Mouse (Mus musculus): ENCODE data around the gene Rsbn1. TPM values are rescaled to one million over a fixed set of nuclear protein-coding genes. Genes with fewer than 3 reads are reported as not detected.

Rsbn1 gene
- polyA plus RNA-seq, 1 experiment, result 9.5 TPM

DNA sequence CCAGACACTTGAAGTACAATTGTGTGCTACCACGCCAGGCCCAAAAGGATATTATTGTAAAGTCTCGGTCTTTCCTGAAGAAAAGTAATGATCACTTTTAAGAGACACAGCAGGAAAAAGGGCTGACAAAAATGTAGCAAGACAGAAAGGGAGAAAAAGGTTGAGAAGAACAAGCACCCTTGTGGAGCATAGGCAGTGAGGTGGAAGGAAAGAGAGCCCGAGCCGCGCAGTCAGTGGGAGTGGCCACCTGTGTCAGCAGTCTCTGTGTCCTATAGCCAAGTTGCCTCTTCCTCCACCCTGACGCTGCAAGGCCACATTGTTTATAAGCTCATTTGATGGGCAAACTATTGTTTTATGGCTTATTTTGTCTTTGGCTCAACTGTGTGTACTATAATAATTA, 13.6 kb downstream of the Rsbn1 start:
- Histone ChIP-seq H3K4me3 (ENCODE audit: insufficient read depth, low read length) (no peak overlapping the region), H3K4me1 (ENCODE audit: control insufficient read depth, insufficient read depth, low read length) (peaks cover 1% of the 10 kb centered on the region; the same call in 1 of the 2 replicates), H3K27ac (ENCODE audit: insufficient read depth, low read length) (no peak overlapping the region)
- no peak for TF ChIP-seq POLR2A (IDR thresholded peaks at IDR 0.05; ENCODE audit: extremely low read depth, insufficient read depth, low read length)
- no peak for TF ChIP-seq CTCF (IDR thresholded peaks at IDR 0.05; ENCODE audit: extremely low read depth, insufficient read depth, low read length)

DNA sequence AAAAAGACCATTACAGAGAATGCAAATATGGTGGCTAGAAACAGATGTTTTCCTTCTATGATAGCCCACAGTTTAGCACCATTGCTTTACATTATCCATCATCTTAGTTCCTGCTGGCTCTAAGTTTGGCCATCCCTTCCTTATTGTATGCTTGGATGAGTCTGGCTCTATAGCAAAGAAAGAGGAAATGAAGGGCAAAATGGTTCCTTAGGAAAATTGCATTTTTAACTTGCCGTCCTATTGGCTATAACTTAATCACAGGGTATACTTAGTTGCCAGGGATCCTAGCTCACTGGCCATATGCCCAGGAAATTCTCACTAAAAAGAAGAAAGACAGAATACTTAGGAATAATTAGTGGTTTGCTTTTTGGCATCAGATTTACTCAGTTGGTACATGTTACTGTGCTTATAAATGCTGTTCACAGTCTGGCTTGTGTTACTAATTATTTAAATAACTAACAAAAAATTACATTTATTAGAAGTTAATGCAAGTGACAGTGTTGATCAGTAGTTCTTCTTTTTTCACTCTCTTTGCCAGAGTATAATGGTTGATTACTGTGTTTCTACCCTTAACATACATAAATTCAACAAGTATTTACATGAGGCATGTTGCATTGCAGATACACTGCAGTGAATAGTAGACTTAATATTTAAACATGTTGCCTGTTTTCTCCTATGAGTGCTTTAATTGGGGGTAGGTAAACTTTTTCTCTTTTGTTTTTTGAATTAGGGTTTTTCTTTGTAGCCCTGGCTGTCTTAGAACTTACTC, 31.1 kb downstream of the Rsbn1 start:
- H3K27ac ChIP-seq (ENCODE audit: insufficient read depth, low read length), result no peak overlapping the region

DNA sequence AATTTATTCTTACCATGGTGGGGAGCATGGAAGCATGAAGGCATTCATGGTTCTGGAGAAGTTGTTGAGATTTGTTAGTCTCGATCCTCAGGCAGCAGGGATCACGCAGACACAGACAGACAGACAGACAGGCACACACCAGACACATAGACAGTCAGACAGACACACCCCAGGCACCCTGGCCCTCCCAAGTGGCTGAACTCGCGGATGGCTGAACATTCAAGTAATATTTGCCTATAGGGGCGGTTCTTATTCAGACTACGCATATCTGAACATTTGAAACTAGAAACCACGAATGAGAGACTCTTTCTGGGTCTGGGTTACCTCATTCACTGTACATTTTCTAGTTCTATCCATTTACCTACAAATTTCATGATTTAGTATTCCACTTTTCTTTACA, 34.7 kb downstream of the Rsbn1 start:
- TF ChIP-seq CTCF (IDR thresholded peaks at IDR 0.05; ENCODE audit: extremely low read depth, insufficient read depth, low read length), result no peak
- TF ChIP-seq POLR2A (IDR thresholded peaks at IDR 0.05; ENCODE audit: extremely low read depth, insufficient read depth, low read length), result no peak
- H3K27ac ChIP-seq (ENCODE audit: insufficient read depth, low read length), result no peak overlapping the region

More for the DNA sequence above, 31.1 kb downstream of the Rsbn1 start:
- Histone ChIP-seq H3K4me1 (ENCODE audit: control insufficient read depth, insufficient read depth, low read length) (no peaks in the 10 kb centered on the region; the same call in 1 of the 2 replicates), H3K4me3 (ENCODE audit: insufficient read depth, low read length) (no peak overlapping the region)
- no peak for TF ChIP-seq CTCF (IDR thresholded peaks at IDR 0.05; ENCODE audit: extremely low read depth, insufficient read depth, low read length)
- TF ChIP-seq POLR2A (IDR thresholded peaks at IDR 0.05; ENCODE audit: extremely low read depth, insufficient read depth, low read length), result no peak

DNA sequence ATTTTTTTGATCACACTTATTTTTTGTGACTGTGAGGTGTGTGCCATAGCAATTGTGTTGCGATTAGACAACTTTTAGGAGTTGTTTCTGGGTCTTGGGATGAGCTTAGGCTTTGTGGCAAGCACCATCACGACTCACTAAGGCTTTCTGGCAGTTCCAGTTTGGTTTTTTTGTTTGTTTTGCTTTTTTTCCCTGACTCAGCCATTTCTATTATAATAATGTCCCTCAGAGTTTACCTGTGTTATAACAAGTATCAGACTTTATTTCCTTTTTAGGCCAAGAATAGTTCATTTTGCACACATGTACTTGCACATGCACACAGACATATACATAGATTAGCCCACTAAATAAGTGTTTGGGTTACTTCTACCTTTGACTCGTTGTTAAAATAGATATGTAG, 46.7 kb downstream of the Rsbn1 start:
- no peak overlapping the region for H3K4me3 ChIP-seq (ENCODE audit: insufficient read depth, low read length)

More for the DNA sequence above, 34.7 kb downstream of the Rsbn1 start:
- H3K4me1 ChIP-seq (ENCODE audit: control insufficient read depth, insufficient read depth, low read length), result no peaks in the 10 kb centered on the region; the same call in none of the 2 replicates
- no peak overlapping the region for H3K4me3 ChIP-seq (ENCODE audit: insufficient read depth, low read length)

DNA sequence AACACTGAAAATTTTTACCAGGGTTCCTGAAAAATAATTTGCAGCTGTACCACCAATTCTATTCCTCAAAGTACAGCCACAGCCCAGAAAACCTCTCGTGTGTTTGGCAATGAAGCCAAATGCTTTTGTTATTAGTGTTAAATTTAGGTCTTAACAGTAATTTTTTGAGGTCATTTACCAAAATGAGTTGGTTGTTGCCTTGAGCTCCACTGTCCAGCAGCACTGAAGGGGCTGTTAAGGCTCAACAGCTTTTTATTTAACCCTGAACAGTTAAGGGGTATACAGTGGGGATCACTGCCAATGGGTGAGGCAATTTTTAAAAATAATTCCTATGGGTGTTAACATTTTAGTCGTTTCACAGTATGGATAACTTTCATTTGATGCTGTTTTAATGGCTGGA, 53.3 kb downstream of the Rsbn1 start:
- TF ChIP-seq POLR2A (IDR thresholded peaks at IDR 0.05; ENCODE audit: extremely low read depth, insufficient read depth, low read length), result no peak
- TF ChIP-seq CTCF (IDR thresholded peaks at IDR 0.05; ENCODE audit: extremely low read depth, insufficient read depth, low read length), result no peak
- H3K27ac ChIP-seq (ENCODE audit: insufficient read depth, low read length), result no peak overlapping the region

More for the DNA sequence above, 46.7 kb downstream of the Rsbn1 start:
- TF ChIP-seq POLR2A (IDR thresholded peaks at IDR 0.05; ENCODE audit: extremely low read depth, insufficient read depth, low read length) (no peak), CTCF (IDR thresholded peaks at IDR 0.05; ENCODE audit: extremely low read depth, insufficient read depth, low read length) (no peak)
- Histone ChIP-seq H3K4me1 (ENCODE audit: control insufficient read depth, insufficient read depth, low read length) (peaks cover 3% of the 10 kb centered on the region; the same call in 1 of the 2 replicates), H3K27ac (ENCODE audit: insufficient read depth, low read length) (no peak overlapping the region)

DNA sequence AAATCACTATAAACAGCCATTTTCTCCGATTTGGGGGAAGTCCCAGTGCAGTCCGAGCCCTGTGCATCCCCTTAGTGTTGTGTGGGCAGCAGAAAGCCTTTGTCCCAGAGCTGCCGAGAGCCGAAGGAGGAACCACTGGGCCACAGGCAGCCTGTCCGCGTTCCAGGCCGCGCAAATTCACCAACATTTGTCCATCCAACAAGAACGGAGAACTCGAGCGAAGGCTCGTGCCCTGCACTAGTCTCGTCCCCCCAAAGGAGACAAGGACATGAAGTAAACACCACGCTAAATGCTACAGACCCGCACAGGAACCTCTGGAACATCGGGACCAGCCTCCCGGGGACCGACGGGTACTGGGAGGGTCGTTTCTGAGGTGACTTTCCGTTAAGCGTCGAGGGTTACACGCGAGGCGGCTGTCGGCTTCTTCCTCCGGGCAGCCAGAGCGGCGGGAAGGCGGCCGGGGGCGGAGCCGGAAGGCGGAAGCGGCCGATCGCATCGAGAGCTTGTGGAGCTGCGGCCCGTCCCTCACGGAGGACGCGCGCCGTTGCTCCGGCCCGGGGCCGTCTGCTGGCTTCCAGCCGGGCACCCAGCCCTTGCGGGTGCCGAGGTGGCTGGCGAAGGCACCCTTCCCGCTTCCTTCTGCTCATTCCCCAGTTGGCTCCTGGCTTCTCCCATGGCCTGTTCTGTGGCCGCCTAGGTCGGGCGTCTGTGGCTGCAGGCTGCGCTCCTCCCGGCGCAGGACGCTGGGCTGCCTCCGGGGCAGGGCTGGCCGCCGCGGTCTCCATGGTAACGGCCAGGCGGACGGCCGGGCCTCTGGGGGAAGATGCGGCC, 54.2 kb downstream of the Rsbn1 start, which contains the start of gene Phtf1:
Gene Phtf1 (plus strand): TSS at position 250 of the 831 bp plus-strand sequence.
- Histone ChIP-seq H3K27ac (ENCODE audit: insufficient read depth, low read length) (peak within 1 kb of the TSS; percentile 48), H3K4me1 (ENCODE audit: control insufficient read depth, insufficient read depth, low read length) (peaks cover 4% of the 10 kb centered on the region; the same call in 1 of the 2 replicates), H3K4me3 (ENCODE audit: insufficient read depth, low read length) (peak within 1 kb of the TSS; percentile 62)
- TF ChIP-seq POLR2A (IDR thresholded peaks at IDR 0.05; ENCODE audit: extremely low read depth, insufficient read depth, low read length) (peak; percentile 69), CTCF (IDR thresholded peaks at IDR 0.05; ENCODE audit: extremely low read depth, insufficient read depth, low read length) (no peak)

More for the DNA sequence above, 53.3 kb downstream of the Rsbn1 start:
- H3K4me1 ChIP-seq (ENCODE audit: control insufficient read depth, insufficient read depth, low read length), result peaks cover 5% of the 10 kb centered on the region; the same call in 1 of the 2 replicates
- H3K4me3 ChIP-seq (ENCODE audit: insufficient read depth, low read length), result peak overlapping the region; percentile 62; the same call in 1 of the 2 replicates

DNA sequence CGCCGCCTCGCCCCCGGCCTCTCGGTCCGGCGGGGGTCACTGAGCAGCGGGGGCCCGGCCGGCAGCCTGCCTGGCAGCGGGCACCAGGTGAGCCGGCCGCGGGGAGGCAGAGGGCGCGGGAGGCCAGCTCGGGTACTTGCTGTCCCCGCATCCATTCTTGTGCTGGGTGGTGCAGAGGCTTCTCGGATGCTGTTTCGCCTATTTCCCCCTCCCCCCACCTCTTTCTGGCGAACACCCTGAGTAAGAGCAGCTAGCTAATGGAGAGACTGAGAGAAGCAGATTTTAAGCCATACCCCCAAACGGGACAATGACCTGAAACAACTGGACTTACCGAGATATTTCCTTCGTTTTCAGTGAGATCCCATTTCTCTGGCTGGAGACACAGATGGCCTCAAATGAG, 54.8 kb downstream of the Rsbn1 start:
- Histone ChIP-seq H3K4me1 (ENCODE audit: control insufficient read depth, insufficient read depth, low read length) (peaks cover 4% of the 10 kb centered on the region; the same call in 1 of the 2 replicates), H3K4me3 (ENCODE audit: insufficient read depth, low read length) (peak overlapping the region; percentile 62), H3K27ac (ENCODE audit: insufficient read depth, low read length) (peak overlapping the region; percentile 48)
- TF ChIP-seq POLR2A (IDR thresholded peaks at IDR 0.05; ENCODE audit: extremely low read depth, insufficient read depth, low read length), result no peak
- TF ChIP-seq CTCF (IDR thresholded peaks at IDR 0.05; ENCODE audit: extremely low read depth, insufficient read depth, low read length), result no peak

DNA sequence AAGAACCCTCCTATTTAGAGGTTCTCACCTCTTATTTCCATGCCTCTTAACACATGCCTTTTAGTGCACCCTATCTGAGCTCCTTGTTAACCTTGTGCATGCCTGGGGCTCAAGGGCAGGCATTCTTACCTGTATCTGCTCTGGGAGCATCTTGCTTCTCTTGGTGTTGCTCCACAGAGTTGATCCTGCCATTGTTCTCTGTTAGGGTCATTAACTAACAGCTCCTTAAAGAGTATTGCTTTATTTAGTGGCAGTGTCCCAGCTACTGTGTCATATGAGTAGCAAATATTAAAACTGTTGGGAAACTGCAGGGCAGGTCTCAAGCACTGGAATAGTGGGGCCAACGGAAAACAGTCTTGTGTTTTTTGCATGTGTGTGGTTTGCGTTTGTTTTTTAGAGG, 57.2 kb downstream of the Rsbn1 start:
- Histone ChIP-seq H3K4me3 (ENCODE audit: insufficient read depth, low read length) (no peak overlapping the region), H3K27ac (ENCODE audit: insufficient read depth, low read length) (no peak overlapping the region), H3K4me1 (ENCODE audit: control insufficient read depth, insufficient read depth, low read length) (peaks cover 4% of the 10 kb centered on the region; the same call in 1 of the 2 replicates)
- TF ChIP-seq POLR2A (IDR thresholded peaks at IDR 0.05; ENCODE audit: extremely low read depth, insufficient read depth, low read length) (no peak), CTCF (IDR thresholded peaks at IDR 0.05; ENCODE audit: extremely low read depth, insufficient read depth, low read length) (no peak)

DNA sequence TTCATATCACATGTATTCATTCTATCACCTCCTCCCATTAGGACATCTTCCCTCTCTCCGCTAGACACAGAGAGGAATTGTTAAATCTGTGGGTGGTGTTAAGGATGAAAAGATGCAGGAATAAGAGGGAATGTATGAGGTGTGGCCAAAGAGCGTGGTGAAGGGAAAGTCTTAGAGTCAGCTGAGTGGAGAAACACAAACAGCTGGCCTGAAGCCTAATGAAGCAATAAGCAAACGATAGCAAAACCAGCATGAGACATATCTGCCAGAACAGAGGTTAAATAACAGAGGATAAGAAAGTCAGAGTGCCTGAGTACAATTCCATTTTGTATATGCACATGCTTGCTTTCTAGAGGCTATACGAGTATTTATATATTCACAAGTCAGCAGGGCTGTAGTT, 70.6 kb downstream of the Rsbn1 start:
- no peak overlapping the region for H3K4me3 ChIP-seq (ENCODE audit: insufficient read depth, low read length)
- H3K4me1 ChIP-seq (ENCODE audit: control insufficient read depth, insufficient read depth, low read length), result no peaks in the 10 kb centered on the region
- TF ChIP-seq POLR2A (IDR thresholded peaks at IDR 0.05; ENCODE audit: extremely low read depth, insufficient read depth, low read length) (no peak), CTCF (IDR thresholded peaks at IDR 0.05; ENCODE audit: extremely low read depth, insufficient read depth, low read length) (no peak)
- no peak overlapping the region for H3K27ac ChIP-seq (ENCODE audit: insufficient read depth, low read length)

All from cortical plate, adult 2 months (tissue).